Mouse (Mus musculus) myocyte (in vitro differentiated cells): ENCODE results near the gene Rnf145. TPM values are rescaled to one million over a fixed set of nuclear protein-coding genes. Genes with fewer than 3 reads are reported as not detected.
A peak's percentile ranks its signal among the peaks of the same experiment; 100 is the strongest.

Experiments
- H3K27me3 ChIP-seq: one replicate; pipeline ENCODE4 v1.6.1; 2011; ENCODE audit not compliant: control insufficient read depth, insufficient read depth, insufficient read length
- H3K36me3 ChIP-seq: one replicate; pipeline ENCODE4 v1.6.1; 2011; ENCODE audit not compliant: control insufficient read depth, insufficient read depth
- H3K4me2 ChIP-seq: one replicate; pipeline ENCODE4 v1.6.1; 2011; ENCODE audit warnings: low read depth, control low read depth
- H3K4me3 ChIP-seq: one replicate; pipeline ENCODE4 v1.5.1; 2011; ENCODE audit warnings: mild to moderate bottlenecking, control low read depth, moderate library complexity
- H3K79me2 ChIP-seq: one replicate; pipeline ENCODE4 v1.6.1; 2011; ENCODE audit not compliant: control insufficient read depth, insufficient read depth
- H3ac ChIP-seq: one replicate; pipeline ENCODE4 v1.6.1; 2011; ENCODE audit not compliant: control insufficient read depth, insufficient read length
- CEBPB ChIP-seq: IDR thresholded peaks from 2 replicates; pipeline ENCODE4 v1.6.1; 2011; ENCODE audit warnings: mild to moderate bottlenecking, moderate library complexity; ENCODE audit not compliant: poor library complexity, insufficient read depth, severe bottlenecking
- E2F4 ChIP-seq: IDR thresholded peaks from one replicate; pipeline ENCODE4 v1.6.1; 2011; ENCODE audit warnings: mild to moderate bottlenecking, control low read depth, moderate library complexity; ENCODE audit not compliant: insufficient read depth
- MAX ChIP-seq: IDR thresholded peaks from one replicate; pipeline ENCODE4 v1.6.1; 2011; ENCODE audit warnings: low read depth, mild to moderate bottlenecking, control low read depth
- MYOD1 ChIP-seq, 3 experiments: IDR thresholded peaks; one replicate each; pipeline ENCODE4 v1.6.1; 2011; ENCODE audit warnings: control low read depth in 2 of 3, low read depth in 2 of 3, mild to moderate bottlenecking in 2 of 3, moderate library complexity in 1 of 3; ENCODE audit not compliant: insufficient read length in 2 of 3, control insufficient read depth in 1 of 3
- MYOG ChIP-seq, 3 experiments: IDR thresholded peaks; one replicate each; pipeline ENCODE4 v1.6.1; 2011; ENCODE audit warnings: control low read depth in 2 of 3, low read depth in 2 of 3, mild to moderate bottlenecking in 2 of 3; ENCODE audit not compliant: insufficient read length in 2 of 3, control insufficient read depth in 1 of 3, insufficient read depth in 1 of 3
- POLR2A ChIP-seq: IDR thresholded peaks from one replicate; pipeline ENCODE4 v1.6.1; 2011; ENCODE audit warnings: low read depth, mild to moderate bottlenecking, control low read depth, moderate library complexity; ENCODE audit not compliant: insufficient read length
- POLR2AphosphoS2 ChIP-seq: IDR thresholded peaks from one replicate; pipeline ENCODE4 v1.6.1; 2011; ENCODE audit warnings: low read depth, control low read depth; ENCODE audit not compliant: insufficient read length
- REST ChIP-seq: IDR thresholded peaks from one replicate; pipeline ENCODE4 v1.6.1; 2011; ENCODE audit warnings: mild to moderate bottlenecking, control low read depth, moderate library complexity; ENCODE audit not compliant: insufficient read depth, insufficient read length
- SRF ChIP-seq: IDR thresholded peaks from one replicate; pipeline ENCODE4 v1.6.1; 2011; ENCODE audit warnings: low read depth; ENCODE audit not compliant: control insufficient read depth, insufficient read length
- TCF12 ChIP-seq: IDR thresholded peaks from one replicate; pipeline ENCODE4 v1.6.1; 2011; ENCODE audit warnings: mild to moderate bottlenecking, control low read depth; ENCODE audit not compliant: poor library complexity, insufficient read depth, severe bottlenecking
- TCF3 ChIP-seq: IDR thresholded peaks from one replicate; pipeline ENCODE4 v1.6.1; 2011; ENCODE audit warnings: low read depth, control low read depth; ENCODE audit not compliant: insufficient read length
- USF1 ChIP-seq: IDR thresholded peaks from one replicate; pipeline ENCODE4 v1.6.1; 2011; ENCODE audit warnings: low read depth, mild to moderate bottlenecking, control low read depth, moderate library complexity
- polyA plus RNA-seq: library from polyadenylated mRNA; unstranded; fragments of >200 nt; fragmentation: generic; extraction: Trizol; gene quantifications from one replicate; pipeline ENCODE4 v1.2.1, GENCODE M21; 2012; ENCODE audit warnings: missing spikeins

Gene Rnf145
- 63.6 TPM for polyA plus RNA-seq

GRCm38 (mm10) chr11:44518281-44519095, at the start of gene Rnf145:
Rnf145 (plus strand) TSS chr11:44518964.
- peak within 1 kb of the TSS; percentile 75 for H3ac ChIP-seq
- peak within 1 kb of the TSS; percentile 85 for H3K4me3 ChIP-seq
- H3K4me2 ChIP-seq = peak within 1 kb of the TSS; percentile 98
- TF ChIP-seq CEBPB (no peak), MYOD1 (IDR thresholded peaks at IDR 0.05; ENCODE audit: control insufficient read depth in 1 of 3, insufficient read length in 2 of 3, low read depth in 2 of 3) (peak in 1 of 3 experiments; percentile 22), POLR2A (peak; percentile 76), TCF3 (no peak), MAX (no peak), POLR2AphosphoS2 (peak; percentile 61), MYOG (IDR thresholded peaks at IDR 0.05; ENCODE audit: control insufficient read depth in 1 of 3, insufficient read depth in 1 of 3, insufficient read length in 2 of 3, low read depth in 2 of 3) (no peak), USF1 (peak; percentile 38), E2F4 (no peak), TCF12 (no peak)
- H3K36me3 ChIP-seq = no peaks in the 10 kb centered on the region
- peaks cover 41% of the 10 kb centered on the region for H3K79me2 ChIP-seq
- H3K27me3 ChIP-seq = no peaks in the 10 kb centered on the region

- Histone ChIP-seq H3K27me3 (no peaks in the 10 kb centered on the region), H3K4me2 (peak overlapping the region; percentile 95), H3K4me3 (peak overlapping the region; percentile 92), H3K79me2 (peaks cover 5% of the 10 kb centered on the region), H3K36me3 (peaks cover 4% of the 10 kb centered on the region), H3ac (peak overlapping the region; percentile 48)
- TF ChIP-seq TCF12 (no peak), MYOG (IDR thresholded peaks at IDR 0.05; ENCODE audit: control insufficient read depth in 1 of 3, insufficient read depth in 1 of 3, insufficient read length in 2 of 3, low read depth in 2 of 3) (peak in 1 of 3 experiments; percentile 41), E2F4 (peak; percentile 80), SRF (no peak), POLR2A (no peak), MYOD1 (IDR thresholded peaks at IDR 0.05; ENCODE audit: control insufficient read depth in 1 of 3, insufficient read length in 2 of 3, low read depth in 2 of 3) (peak in 2 of 3 experiments; percentile 37 to 51), REST (no peak), TCF3 (no peak), USF1 (no peak)
These were observed 48.9 kb upstream of the Rnf145 start for GRCm38 (mm10) chr11:44469646-44470431.

- peak; percentile 78 for TF ChIP-seq POLR2A
- no peak for TF ChIP-seq USF1
- TF ChIP-seq POLR2AphosphoS2 = peak; percentile 52
- Histone ChIP-seq H3K79me2 (peaks cover 5% of the 10 kb centered on the region), H3K36me3 (peaks cover 2% of the 10 kb centered on the region), H3ac (peak within 1 kb of the TSS; percentile 48), H3K4me2 (peak within 1 kb of the TSS; percentile 95), H3K27me3 (no peaks in the 10 kb centered on the region), H3K4me3 (peak within 1 kb of the TSS; percentile 92)
These were observed 48.1 kb upstream of the Rnf145 start, which contains the start of gene Ublcp1 for GRCm38 (mm10) chr11:44470432-44471336. Ublcp1 (minus strand) TSS chr11:44470498.

- H3ac ChIP-seq = no peak overlapping the region
- TF ChIP-seq REST = no peak
- no peak for TF ChIP-seq MYOD1 (IDR thresholded peaks at IDR 0.05; ENCODE audit: control insufficient read depth in 1 of 3, insufficient read length in 2 of 3, low read depth in 2 of 3)
- TF ChIP-seq TCF3 = no peak
- TF ChIP-seq TCF12 = no peak
- TF ChIP-seq E2F4 = no peak
- no peak for TF ChIP-seq USF1
- TF ChIP-seq POLR2A = no peak
- TF ChIP-seq MAX = no peak
- no peak for TF ChIP-seq MYOG (IDR thresholded peaks at IDR 0.05; ENCODE audit: control insufficient read depth in 1 of 3, insufficient read depth in 1 of 3, insufficient read length in 2 of 3, low read depth in 2 of 3)
- no peak for TF ChIP-seq SRF
- no peak for TF ChIP-seq CEBPB
- peak overlapping the region; percentile 92 for H3K4me2 ChIP-seq
- no peaks in the 10 kb centered on the region for H3K27me3 ChIP-seq
- H3K4me3 ChIP-seq = peak overlapping the region; percentile 92
- H3K79me2 ChIP-seq = peaks cover 5% of the 10 kb centered on the region
- H3K36me3 ChIP-seq = no peaks in the 10 kb centered on the region
These were observed 47.3 kb upstream of the Rnf145 start for GRCm38 (mm10) chr11:44471337-44471995.
